Mouse (Mus musculus): ENCODE results near the gene Cdc16.
"Not testable (repeated sequence)": the region's sequence is repeated elsewhere in the genome, so short reads cannot be mapped to it uniquely, and the experiment has no call there.

Cdc16 gene

DNA sequence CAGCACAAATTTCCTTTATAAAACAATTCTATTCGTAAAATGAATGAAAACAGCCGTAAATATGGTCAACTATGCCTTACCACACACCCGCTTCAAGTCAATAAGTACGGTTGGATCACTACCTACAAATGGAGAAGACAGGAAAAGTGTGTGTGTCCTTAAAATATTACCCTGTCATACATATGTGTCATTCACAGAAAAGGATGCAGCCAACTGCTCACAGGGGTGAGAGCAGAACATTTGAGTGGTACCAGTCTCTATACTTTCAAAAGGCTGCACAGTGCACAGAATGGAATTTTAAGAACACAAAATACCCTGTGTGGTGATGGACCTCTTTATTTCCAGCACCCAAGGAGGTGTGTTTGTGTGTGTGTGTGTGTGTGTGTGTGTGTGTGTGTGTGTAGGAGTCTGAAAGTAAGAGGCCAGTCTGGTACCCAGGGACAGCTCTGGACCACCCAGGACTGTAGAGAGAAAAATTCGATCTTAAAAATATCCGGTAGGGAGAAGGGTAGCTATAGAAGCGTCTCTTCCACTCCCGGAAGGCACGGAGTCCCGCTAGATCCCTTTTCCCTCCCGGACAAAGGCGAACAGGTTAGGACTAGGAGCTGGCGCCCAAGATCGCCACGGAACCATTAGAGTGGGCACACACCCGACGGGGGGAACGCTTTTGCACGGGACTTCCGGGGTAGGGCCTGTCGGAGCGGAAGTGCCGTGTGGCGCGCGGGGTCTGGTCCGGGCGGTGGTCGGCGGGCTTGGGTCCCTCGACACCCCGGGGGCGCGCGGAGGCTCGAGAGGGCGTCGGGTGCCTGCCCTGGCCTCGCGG lies at the start of gene Cdc16:
Cdc16 (plus strand) TSS at position 695 of the 823 bp plus-strand sequence.
- in situ Hi-C loops (cut with MboI), result loop anchor here (10.0 kb wide), 1 partner anchor 342 kb away; no protein-coding TSS in a partner anchor

DNA sequence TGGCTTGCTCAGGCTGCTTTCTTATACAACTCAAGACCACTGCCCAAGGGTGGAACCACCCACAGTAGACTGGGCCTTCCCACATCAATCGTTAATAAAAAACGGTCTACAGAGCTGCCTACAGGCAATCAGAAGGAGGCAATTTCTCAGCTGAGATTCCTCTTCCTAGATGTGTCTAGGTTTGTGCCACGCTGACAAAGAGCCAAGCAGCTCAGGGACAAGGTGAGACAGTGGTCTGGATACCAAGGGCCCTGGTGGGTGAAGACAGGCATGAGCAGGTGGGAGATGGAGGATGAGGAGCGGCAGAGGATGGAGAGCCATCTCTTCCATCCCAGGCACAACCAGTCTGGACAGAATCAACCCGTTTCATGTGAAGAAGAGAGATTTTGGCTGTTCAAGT lies 49.0 kb upstream of the Cdc16 start:
- in situ Hi-C loops (cut with MboI), result no loop called here

DNA sequence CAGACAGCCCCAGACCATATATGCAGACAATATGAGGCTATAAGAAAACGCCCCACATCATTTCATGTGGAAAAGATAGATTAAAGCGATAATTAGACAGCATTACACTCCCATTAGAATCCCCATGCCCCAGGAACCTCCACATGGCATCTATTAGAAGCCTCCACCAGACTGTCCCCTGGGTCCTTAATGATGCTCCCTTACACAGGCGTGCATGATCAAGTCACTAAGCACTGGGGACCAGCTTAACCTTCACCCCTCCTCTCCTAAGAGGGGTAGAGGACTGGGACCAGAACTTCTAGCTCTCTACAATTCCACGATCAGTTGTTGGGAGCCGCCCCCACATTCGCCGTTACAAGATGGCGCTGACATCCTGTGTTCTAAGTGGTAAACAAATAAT lies 38.5 kb upstream of the Cdc16 start:
- in situ Hi-C loops (cut with MboI), result no loop called here

DNA sequence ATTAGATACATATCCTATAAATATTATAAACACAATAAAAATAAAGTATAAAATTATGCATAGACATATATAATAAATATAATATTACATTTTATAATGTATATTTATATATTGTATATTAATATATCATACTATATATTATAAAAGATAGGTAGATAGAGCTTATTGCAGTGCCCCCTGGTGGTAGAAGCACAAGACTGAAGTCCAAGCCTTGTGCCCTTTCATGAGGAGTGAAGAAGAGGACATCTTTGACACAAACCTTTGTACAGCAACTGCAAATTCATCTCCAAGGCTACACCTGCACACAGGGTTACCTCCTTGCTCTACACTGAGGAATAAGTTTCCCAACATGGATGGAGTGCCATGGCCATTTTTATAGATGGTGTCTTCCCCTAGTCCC lies 31.8 kb upstream of the Cdc16 start:
- in situ Hi-C loops (cut with MboI), result no loop called here

DNA sequence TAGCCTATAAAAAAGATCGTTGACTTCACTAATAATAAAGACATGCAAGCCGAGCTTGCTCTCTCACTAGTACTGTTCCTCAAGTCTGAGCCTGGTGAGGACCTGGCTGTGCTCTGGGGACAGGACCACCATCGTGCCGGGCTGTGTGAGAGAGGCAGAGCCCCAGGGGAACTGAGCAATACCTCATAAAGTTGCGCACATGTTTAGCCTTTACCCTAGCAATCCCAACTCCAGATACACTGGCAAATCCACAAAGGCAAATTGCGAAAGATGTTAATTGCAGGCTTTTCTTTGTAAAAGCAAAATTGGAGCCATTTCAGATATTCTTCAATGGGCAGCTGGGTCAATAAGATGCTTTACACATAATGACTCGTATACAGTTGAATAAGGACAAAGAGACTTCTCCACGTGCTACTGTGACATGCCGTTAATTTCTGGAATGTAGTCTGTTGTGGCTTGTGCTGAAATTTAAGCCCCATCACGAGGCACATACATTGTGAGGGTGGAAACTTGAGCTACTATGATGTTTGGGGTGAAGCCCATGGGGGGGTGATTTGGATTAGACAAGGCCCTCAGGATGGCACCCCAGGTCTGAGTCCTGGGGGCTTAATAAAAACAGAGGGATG lies 29.9 kb upstream of the Cdc16 start:
- in situ Hi-C loops (cut with MboI), result no loop called here

DNA sequence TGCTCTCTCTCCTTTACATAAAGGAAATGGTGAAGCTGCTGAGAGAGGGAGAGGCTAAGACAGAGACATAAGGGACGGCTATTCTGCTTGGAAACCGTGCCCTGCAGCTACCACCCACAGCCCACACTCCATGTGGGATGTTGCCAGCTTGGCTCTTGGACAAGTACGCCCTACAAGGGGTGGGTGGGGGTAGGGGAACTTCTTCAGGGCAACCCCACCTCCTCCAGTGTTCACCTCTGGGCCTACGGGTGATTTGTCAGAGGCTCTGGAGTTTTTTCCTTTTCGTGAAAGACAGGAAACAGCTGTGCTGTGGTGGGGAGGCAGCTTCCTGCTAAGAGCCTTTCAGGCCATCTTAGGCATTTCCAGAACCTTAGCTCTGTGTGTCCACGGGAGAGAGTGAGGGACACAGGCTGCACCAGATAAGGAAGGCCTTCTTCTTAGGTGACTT lies 17.1 kb upstream of the Cdc16 start:
- in situ Hi-C loops (cut with MboI), result no loop called here

DNA sequence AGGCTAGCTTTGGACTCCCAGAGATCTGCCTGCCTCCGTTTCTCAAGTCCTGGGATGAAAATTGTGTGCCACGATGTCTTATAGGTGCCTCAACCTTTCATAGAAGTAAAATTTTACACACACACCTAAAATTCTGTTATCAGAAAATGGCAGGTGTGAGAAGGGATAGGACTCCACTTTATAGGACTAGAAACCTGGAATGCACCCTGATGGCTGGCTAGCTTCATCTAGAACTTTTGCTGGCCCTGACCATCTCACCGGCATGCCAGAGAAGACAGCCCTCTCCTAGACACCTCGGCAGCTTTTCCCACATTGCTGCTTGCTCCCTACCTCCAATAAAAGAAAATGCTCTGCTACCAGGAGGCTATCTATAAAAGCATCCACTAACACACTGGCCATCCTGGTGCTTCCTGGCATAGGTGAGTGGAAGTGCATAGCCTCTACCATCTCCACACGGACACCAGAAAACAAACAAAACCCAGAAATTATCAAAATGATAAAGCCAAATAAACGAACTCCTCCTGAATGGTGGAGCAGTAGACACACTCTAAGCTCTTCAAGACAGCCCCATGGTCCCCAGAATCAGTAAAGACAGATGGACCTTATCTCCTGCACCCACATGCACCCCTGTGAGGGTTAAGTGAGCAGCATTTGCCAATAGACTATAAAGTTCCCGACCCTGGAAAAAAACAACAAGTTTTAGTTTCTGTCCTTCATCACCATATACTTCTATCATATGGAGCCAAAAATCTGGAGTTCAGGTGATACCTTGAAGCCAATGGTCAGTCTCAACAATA lies 16.5 kb upstream of the Cdc16 start:
- in situ Hi-C loops (cut with MboI), result no loop called here

DNA sequence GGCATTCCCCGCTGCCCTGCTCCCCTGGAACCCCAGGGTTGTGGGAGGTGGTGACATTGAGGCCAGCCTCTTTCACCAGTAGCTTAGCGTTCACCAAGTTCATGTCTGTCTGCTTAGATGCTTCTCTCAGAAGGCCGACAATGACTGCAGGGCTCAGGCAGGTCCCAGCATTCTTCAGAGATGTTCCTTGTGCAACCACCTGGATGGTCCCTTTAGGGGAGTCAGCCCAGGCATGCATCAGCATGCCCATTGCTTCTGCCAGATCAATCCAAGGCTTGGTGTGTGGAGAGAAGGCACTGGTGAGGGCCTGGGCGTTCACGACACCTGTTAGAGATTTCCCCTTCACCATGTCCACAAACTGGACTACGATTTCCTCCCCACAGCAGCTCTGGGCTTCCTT lies 11.3 kb upstream of the Cdc16 start:
- in situ Hi-C loops (cut with MboI), result not testable (repeated sequence)

DNA sequence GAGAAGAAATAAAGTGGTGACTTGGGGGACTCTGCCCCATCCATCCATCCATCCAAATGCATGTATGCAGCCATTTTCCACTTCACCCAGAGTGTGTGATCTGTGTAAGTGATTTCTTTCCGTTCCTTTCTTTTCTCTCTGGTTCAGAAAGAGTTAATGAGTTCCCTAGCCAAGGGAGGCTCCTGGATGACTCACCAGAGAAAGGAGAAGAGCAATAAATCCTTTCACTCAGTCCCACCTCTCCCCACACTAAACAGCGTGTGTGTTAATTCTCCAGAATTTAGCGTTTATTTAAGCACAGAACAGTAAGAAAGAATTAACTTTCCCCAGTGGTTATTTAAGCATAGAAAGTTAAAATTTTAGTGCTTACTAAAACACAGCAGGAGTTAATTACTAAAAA lies 9.8 kb upstream of the Cdc16 start:
- in situ Hi-C loops (cut with MboI), result no loop called here

DNA sequence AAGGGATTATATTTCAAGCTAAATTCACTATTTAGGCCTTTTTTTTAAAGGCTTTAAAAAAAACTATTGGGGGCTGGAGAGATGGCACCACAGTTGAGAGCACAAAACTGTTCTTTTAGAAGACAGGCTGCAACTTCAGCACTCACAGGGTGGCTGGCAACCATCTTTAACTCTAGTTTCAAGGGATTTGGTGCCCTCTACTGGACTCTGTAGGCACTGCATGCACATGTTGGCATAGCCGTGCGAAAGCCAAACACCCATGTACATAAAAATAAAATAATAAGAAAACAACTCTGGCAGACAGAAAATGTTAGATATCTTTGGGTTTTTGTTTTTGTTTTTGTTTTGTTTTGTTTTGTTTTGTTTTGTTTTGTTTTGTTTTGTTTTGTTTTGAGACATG lies 3.8 kb upstream of the Cdc16 start:
- in situ Hi-C loops (cut with MboI), result loop anchor here (10.0 kb wide), 1 partner anchor 339 kb away; no protein-coding TSS in a partner anchor

DNA sequence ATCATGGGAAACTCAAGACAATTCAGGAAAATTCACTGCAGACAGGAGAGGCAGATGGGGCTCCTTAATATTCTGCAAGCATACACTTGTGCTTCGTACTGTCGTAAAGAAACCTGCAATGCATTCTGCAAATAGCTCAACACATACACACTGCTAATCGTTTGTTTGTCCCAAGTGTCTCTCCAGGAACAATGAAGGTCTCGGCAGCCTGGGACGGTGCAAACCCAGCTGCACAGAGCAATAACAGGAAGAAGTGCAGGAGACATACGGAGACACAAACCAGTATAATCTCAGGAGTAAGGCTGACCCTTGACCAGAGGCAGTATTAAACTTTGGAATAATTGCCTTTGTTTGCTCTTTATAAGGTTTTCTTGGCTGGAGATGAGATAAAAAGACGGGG lies 996 bp upstream of the Cdc16 start:
- in situ Hi-C loops (cut with MboI), result loop anchor here (10.0 kb wide), 1 partner anchor 342 kb away; no protein-coding TSS in a partner anchor

DNA sequence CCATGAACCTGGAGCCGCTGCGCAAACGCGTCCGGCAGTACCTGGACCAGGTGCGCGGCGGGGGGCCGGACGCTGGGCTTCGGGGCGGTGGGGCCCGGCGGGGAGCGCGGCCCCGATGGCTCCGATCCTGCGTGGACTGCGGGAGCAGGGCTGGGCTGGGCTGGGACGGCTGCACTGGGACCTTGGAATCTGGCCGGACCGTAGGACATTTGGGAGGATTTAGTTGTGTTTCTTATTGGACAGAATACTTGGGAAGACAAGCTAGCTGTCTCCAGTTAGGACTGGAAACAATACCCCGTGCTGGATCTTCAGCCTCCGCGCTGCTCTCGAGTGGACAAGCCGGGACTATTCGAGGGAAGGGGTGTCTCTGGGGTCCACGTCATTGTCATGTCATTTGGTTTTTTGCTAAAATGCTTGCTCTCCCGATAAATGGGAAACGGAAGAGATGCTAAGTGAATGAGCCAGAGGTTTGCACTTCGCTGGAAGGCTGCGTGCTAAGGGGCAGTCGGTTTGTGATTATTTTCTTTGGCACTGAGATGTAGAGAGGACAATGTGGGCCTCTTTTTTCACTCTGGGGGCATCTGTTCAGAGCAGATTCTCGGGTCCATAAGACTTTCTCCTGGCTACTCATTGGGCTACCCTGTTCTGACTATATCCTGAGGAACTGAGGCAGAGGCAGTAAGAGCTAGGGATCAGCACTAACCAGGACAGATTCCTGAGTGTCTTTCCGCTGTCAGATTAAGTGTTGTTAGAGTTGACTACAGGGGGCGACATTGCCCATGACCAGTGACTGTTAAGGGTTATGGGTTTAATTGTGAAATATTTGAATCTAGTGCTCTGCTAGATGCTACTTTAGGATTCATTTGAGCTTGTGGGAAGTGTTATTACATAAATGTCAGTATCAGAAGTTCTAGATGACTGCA lies 590 bp downstream of the Cdc16 start:
- in situ Hi-C loops (cut with MboI), result loop anchor here (10.0 kb wide), 1 partner anchor 343 kb away; no protein-coding TSS in a partner anchor

DNA sequence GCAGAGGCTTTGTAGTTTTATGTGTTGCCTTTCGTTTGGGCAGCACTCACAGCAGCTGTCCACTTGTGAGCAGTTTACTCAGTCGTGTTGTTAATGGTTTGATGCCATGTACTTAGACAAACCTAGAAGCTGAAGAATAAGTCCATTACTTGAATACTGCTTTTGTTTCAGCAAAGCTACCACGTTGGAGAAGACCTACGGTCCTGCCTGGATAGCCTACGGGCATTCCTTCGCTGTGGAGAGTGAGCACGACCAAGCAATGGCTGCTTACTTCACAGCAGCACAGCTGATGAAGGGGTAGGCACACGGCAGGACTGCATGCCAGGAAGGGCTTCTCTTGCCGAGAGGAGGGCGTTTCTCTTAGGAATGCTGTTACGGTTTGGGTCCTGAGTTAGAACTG lies 11.7 kb downstream of the Cdc16 start:
- in situ Hi-C loops (cut with MboI), result no loop called here

DNA sequence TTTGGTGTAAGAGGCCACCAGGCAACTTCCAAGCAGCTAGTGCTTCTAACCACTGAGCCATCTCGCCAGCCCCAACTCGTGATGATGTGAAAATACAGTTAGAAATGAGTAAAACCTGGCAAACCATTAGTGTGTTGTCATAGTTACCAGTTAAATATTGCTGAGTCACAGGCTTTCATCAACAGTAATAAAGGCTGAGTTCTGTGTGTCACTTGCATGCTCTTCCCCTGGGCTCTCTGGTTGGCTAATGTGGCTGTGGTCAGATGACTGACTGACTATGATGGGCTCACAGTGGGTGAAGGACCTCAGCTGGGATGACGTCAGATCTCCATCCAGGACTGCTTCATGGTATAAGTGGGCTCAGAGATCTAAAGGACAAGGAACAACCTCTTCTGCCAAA lies 23.1 kb downstream of the Cdc16 start:
- in situ Hi-C loops (cut with MboI), result loop anchor here (25.0 kb wide), 1 partner anchor 668 kb away; the partner anchor contains the start of genes Cul4a and Pcid2

DNA sequence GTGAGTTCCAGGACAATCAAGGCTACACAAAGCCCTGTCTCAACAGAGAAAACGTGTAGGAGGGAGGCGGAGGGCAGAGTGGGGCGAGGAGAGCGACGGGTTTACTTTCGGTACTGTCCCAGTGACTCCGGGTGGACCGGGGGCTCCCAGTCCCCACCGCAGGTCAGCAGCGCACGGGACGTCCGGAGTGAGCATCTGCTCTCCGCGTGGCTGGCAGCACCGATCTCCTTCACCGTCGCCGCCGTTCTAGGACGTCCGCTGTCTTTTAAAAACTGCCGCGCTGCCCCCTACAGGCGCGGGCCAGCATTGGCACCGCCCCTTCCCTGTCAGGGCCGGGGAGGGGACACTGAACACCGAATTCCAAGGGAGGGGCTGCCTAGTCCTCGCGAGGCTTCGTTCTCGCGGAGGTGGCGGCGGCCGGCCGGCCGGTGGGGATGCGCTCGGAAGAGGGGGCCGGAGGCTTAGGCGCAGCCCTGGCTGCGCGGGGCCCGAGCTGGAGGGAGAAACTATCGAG lies 27.8 kb downstream of the Cdc16 start, which contains the start of gene Upf3a:
Upf3a (plus strand) TSS at position 366 of the 514 bp plus-strand sequence.
- in situ Hi-C loops (cut with MboI), result loop anchor here (25.0 kb wide), 1 partner anchor 673 kb away; the partner anchor contains the start of genes Cul4a and Pcid2

DNA sequence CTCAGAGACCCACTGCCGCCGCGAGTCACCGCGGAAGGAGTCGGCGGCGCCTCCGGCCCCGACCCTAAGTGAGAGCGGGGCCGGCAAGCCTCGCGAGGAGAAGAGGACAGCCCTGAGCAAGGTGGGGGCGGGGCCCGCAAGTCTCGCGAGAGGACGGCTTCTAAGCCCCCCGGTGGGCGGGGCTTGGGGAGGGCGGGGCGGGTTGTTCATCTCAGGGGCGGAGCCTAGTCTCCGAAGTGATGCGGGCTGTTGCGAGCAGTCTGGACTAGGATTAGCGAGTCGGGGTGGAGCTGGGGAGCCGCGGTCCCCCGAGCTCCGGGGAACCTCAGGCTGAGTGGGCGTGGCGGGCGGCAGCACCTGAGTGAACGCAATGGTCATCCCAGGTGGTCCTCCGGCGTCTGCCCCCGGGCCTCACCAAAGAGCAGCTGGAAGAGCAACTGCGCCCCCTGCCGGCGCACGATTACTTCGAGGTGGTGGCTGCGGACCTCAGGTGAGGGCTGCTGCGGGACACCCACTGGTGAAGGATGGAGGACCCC lies 28.4 kb downstream of the Cdc16 start:
- in situ Hi-C loops (cut with MboI), result loop anchor here (25.0 kb wide), 1 partner anchor 674 kb away; the partner anchor contains the start of genes Cul4a and Pcid2

DNA sequence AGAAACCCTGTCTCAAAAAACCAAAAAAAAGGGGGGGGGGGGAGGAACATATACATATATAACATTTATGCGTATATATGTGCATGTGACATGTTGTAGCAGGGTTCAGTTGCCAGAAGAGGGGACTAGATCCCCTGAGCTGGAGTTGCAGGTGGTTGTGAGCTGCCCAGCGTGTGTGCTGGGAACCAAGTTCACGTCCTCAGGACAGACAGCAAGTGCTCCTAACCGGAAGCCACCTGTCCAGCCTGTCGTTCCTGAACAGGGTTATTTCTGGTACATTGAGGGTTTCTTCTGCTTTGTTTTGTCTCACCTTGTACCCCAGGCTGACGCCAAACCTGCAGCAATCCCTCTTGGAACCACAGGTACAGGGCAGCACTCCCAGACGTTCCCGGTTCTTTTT lies 32.1 kb downstream of the Cdc16 start:
- in situ Hi-C loops (cut with MboI), result loop anchor here (25.0 kb wide), 1 partner anchor 677 kb away; the partner anchor contains the start of genes Cul4a and Pcid2

DNA sequence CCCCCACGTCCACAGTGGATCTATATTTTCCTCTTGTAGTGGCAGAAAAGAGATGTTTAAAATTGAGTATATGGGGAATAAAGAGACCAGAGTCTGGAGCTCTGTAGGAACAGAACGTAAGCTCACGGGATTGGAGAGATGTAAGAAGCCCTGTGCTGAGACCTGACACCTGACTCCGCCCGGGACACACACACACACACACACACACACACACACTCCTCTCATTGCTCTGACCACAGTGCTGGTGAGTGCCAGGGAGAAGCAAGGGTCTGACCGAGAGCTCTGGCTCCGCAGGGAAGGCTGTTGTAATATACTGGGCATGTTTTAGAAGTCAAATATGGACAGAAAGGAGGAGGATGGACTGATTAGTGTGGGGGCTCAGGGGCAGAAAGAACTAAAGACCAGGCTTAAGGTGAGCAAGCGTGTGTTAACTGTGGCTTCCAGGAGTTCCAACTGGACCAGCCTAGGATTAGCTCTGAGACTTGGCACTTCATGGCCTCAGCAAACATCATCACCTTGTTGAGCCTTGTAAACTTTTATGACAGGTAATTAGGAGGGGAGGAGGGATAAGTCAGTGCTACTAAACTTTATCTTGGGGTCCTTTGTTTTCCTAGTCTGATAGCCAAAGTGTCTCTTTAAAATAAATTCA lies 35.7 kb downstream of the Cdc16 start:
- in situ Hi-C loops (cut with MboI), result loop anchor here (25.0 kb wide), 1 partner anchor 681 kb away; the partner anchor contains the start of genes Cul4a and Pcid2

DNA sequence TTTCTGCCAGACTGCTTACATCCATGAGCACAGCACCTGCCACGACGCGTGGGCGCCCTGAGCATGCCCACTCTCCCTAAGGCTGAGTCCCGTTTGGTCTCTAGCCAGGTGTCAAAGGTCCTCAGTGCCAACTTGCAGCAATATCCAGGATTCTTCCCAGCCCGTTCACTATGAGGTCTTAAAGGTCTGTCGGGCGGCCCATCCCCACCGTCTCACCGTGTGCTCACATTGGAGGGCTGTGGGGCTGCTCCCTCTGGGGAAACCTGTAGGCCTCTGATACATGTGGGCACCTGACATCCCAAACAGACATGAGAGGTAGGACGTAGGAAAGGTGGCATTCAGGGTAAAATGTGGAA lies 36.2 kb downstream of the Cdc16 start:
- in situ Hi-C loops (cut with MboI), result loop anchor here (25.0 kb wide), 1 partner anchor 681 kb away; the partner anchor contains the start of genes Cul4a and Pcid2
